Mouse (Mus musculus) induced T-regulatory cell, adult 2 months (primary cell): ENCODE data around the gene 1700017D01Rik.

ENCODE experiments used
- DNase-seq: peaks from one replicate; pipeline ENCODE4 v3.0.0-alpha.2; 2012; ENCODE audit warnings: low read depth

Gene 1700017D01Rik

GRCm38 (mm10) chr19:11048009-11048408 lies 82.7 kb downstream of the 1700017D01Rik start:
- peak; percentile 75 for DNase-seq
